Mouse (Mus musculus): Measurements from ENCODE around the gene Ap1g2. TPM values are rescaled to one million over a fixed set of nuclear protein-coding genes. Genes with fewer than 3 reads are reported as not detected.

The Ap1g2 gene
- polyA plus RNA-seq, 1 experiment from 2014 or later = 7.9 TPM

GRCm38 (mm10) chr14:55052496-55052895, 53.9 kb downstream of the Ap1g2 start:
- Histone ChIP-seq H3K4me3 (no peak overlapping the region), H3K27me3 (replicated peaks) (peaks cover 11% of the 10 kb centered on the region), H3K4me2 (no peak overlapping the region), H3K36me3 (no peaks in the 10 kb centered on the region), H3K9ac (no peak overlapping the region), H3K27ac (replicated peaks) (no peak overlapping the region), H3K9me3 (no peaks in the 10 kb centered on the region), H3K4me1 (no peaks in the 10 kb centered on the region)
- 82% methylated on average over 9 of the region's 9 CpGs for WGBS
- ATAC-seq (ENCODE audit: extremely low read depth, insufficient number of reproducible peaks, low FRiP score, low TSS enrichment) = no peak

Other genes starting within 250 kb of the Ap1g2 start
- 5.3 and 8.0 TPM in 2 replicates for gene Homez, start 235.6 kb downstream of the Ap1g2 start, polyA plus RNA-seq (2015; fragmentation: Nextera tagmentation; extraction: Ambion mirVana)
- 1.1 and 1.7 TPM in 2 replicates for gene Ppp1r3e, start 229.0 kb downstream of the Ap1g2 start, polyA plus RNA-seq (2015; fragmentation: Nextera tagmentation; extraction: Ambion mirVana)
- 2.5 and 2.6 TPM in 2 replicates for gene Bcl2l2, start 223.2 kb downstream of the Ap1g2 start, polyA plus RNA-seq (2015; fragmentation: Nextera tagmentation; extraction: Ambion mirVana)
- not detected in 2 replicates for gene Gm20521, start 223.2 kb downstream of the Ap1g2 start, polyA plus RNA-seq (2015; fragmentation: Nextera tagmentation; extraction: Ambion mirVana)
- 72.3 and 74.0 TPM in 2 replicates for gene Pabpn1, start 214.1 kb downstream of the Ap1g2 start, polyA plus RNA-seq (2015; fragmentation: Nextera tagmentation; extraction: Ambion mirVana)
- gene Slc22a17, start 193.5 kb downstream of the Ap1g2 start, polyA plus RNA-seq (2015; fragmentation: Nextera tagmentation; extraction: Ambion mirVana) = 33.9 and 37.4 TPM in 2 replicates
- 13.3 and 13.9 TPM in 2 replicates for gene Efs, start 180.5 kb downstream of the Ap1g2 start, polyA plus RNA-seq (2015; fragmentation: Nextera tagmentation; extraction: Ambion mirVana)
- not detected in 2 replicates for gene Il25, start 173.9 kb downstream of the Ap1g2 start, polyA plus RNA-seq (2015; fragmentation: Nextera tagmentation; extraction: Ambion mirVana)
- gene Cmtm5, start 170.3 kb downstream of the Ap1g2 start, polyA plus RNA-seq (2015; fragmentation: Nextera tagmentation; extraction: Ambion mirVana) = 0.49 and 0.98 TPM in 2 replicates
- gene Myh6, start 139.7 kb downstream of the Ap1g2 start, polyA plus RNA-seq (2015; fragmentation: Nextera tagmentation; extraction: Ambion mirVana) = 1,796 and 1,858 TPM in 2 replicates
- not detected in 2 replicates for gene Gm17428, start 129.7 kb downstream of the Ap1g2 start, polyA plus RNA-seq (2015; fragmentation: Nextera tagmentation; extraction: Ambion mirVana)
- gene Myh7, start 112.0 kb downstream of the Ap1g2 start, polyA plus RNA-seq (2015; fragmentation: Nextera tagmentation; extraction: Ambion mirVana) = 3,662 and 3,747 TPM in 2 replicates
- gene Ngdn, start 91.1 kb downstream of the Ap1g2 start, polyA plus RNA-seq (2015; fragmentation: Nextera tagmentation; extraction: Ambion mirVana) = 56.8 and 58.2 TPM in 2 replicates
- gene Zfhx2, start 14.3 kb downstream of the Ap1g2 start, polyA plus RNA-seq (2015; fragmentation: Nextera tagmentation; extraction: Ambion mirVana) = 3.0 and 3.2 TPM in 2 replicates
- 13.8 and 15.9 TPM in 2 replicates for gene Thtpa, start 11.8 kb downstream of the Ap1g2 start, polyA plus RNA-seq (2015; fragmentation: Nextera tagmentation; extraction: Ambion mirVana)
- gene Jph4, start 10.3 kb upstream of the Ap1g2 start, polyA plus RNA-seq (2015; fragmentation: Nextera tagmentation; extraction: Ambion mirVana) = 0.31 and 0.32 TPM in 2 replicates
- gene Dhrs2, start 115.4 kb upstream of the Ap1g2 start, polyA plus RNA-seq (2015; fragmentation: Nextera tagmentation; extraction: Ambion mirVana) = not detected in 2 replicates

All from heart, embryonic 13.5 days (tissue).